Mouse (Mus musculus) kidney, adult 2 months (tissue): ENCODE data around the gene Ky.

ENCODE experiments used
- CTCF ChIP-seq: fragments of 200-500 bp; conservative IDR thresholded peaks from 2 replicates; pipeline ENCODE4 v1.5.1; 2011; ENCODE audit warnings: low read depth, mild to moderate bottlenecking, control low read depth, low read length, moderate library complexity, mixed read lengths; ENCODE audit not compliant: insufficient read depth, insufficient read length
- POLR2A ChIP-seq: fragments of 200-500 bp; IDR thresholded peaks from one replicate; pipeline ENCODE4 v1.6.1; 2011; ENCODE audit warnings: low read depth, low read length, control low read depth

- TF ChIP-seq CTCF, result no peak
- TF ChIP-seq POLR2A, result no peak
Observed at GRCm38 (mm10) chr9:102497089-102497690, 8.4 kb upstream of the Ky start.
